Mouse (Mus musculus): ENCODE data around the gene Zscan12. TPM values are rescaled to one million over a fixed set of nuclear protein-coding genes. Genes with fewer than 3 reads are reported as not detected.

Gene Zscan12
- polyA plus RNA-seq (2014; fragmentation: Nextera tagmentation; extraction: Ambion mirVana) = 20.2 and 20.3 TPM in 2 replicates

DNA sequence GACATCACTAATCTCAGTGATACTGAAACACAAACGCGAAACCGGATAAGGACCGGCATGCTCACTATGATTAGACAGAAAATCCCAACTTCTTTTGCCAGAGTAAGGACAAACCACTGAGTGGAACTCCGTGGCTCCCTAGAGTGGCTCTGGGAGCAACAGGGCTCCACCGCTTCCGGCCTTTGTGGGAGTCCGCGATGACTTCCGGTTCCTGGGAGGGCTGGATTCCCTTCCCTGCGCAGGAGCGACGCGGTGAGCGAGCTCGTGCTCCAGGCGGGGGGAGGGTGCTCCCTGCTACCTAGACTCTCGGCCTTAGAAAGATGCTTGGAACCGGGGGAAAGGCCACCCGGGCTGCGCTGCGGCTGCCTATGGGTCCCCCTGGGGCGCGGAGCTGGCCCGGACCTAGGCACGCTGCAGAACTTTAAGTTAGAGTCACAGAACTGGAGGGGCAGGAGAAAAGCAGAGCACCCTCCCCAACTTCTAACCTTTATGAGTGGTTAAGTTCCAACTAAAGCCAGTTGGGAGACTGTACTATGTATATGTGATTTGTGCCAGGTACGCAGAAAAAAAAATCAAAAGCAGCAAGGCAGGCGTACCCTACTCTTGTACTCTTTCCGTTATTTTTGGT lies at the start of gene Zscan12:
Gene Zscan12 (plus strand): TSS at position 200 of the 628 bp plus-strand sequence.
- peak; percentile 99 for ATAC-seq (ENCODE audit: insufficient number of reproducible peaks, low FRiP score, low TSS enrichment, low read depth)
- Histone ChIP-seq H3K27me3 (ENCODE audit: control insufficient read depth, insufficient read depth, low read length) (no peaks in the 10 kb centered on the region), H3K27ac (replicated peaks; ENCODE audit: low read depth, low read length) (peak within 1 kb of the TSS; percentile 69; the same call in 1 of the 2 replicates), H3K4me2 (ENCODE audit: low read depth, severe bottlenecking) (peak within 1 kb of the TSS; percentile 57), H3K4me1 (ENCODE audit: control insufficient read depth, insufficient read depth, low read length) (peaks cover 10% of the 10 kb centered on the region), H3K9ac (ENCODE audit: low read length) (peak within 1 kb of the TSS; percentile 94), H3K4me3 (ENCODE audit: low read depth, low read length) (peak within 1 kb of the TSS; percentile 78), H3K36me3 (ENCODE audit: control insufficient read depth, insufficient read depth, low read length) (no peaks in the 10 kb centered on the region; the same call in 1 of the 2 replicates), H3K9me3 (ENCODE audit: control insufficient read depth, low read length) (no peaks in the 10 kb centered on the region)
- 1% methylated on average over 27 of the region's 29 CpGs for WGBS
- peak; percentile 94 for DNase-seq (ENCODE audit: low spot score)

DNA sequence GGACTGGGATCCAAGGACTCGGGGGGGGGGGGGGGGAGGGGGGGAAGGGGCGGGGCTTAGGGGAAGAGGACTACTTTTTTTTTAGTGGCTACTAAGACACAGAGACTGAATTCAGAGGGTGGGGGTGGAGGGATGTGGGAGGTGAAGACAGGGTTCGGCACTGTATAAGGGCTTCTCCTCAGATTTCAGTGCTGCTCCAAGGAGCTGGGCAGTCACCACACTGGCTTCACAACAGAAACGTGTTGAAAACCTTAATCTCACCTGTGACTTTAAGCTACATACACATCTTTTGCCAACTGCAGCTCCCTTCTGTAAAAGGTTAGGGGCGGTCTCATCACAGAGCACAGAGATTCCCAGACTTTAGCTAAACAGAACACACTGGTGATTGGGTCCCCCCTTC lies 49.8 kb upstream of the Zscan12 start:
- Histone ChIP-seq H3K9me3 (ENCODE audit: control insufficient read depth, low read length) (no peaks in the 10 kb centered on the region), H3K27me3 (ENCODE audit: control insufficient read depth, insufficient read depth, low read length) (no peaks in the 10 kb centered on the region), H3K9ac (ENCODE audit: low read length) (no peak overlapping the region), H3K27ac (replicated peaks; ENCODE audit: low read depth, low read length) (no peak overlapping the region), H3K36me3 (ENCODE audit: control insufficient read depth, insufficient read depth, low read length) (no peaks in the 10 kb centered on the region), H3K4me3 (ENCODE audit: low read depth, low read length) (no peak overlapping the region), H3K4me2 (ENCODE audit: low read depth, severe bottlenecking) (no peak overlapping the region), H3K4me1 (ENCODE audit: control insufficient read depth, insufficient read depth, low read length) (no peaks in the 10 kb centered on the region)
- DNase-seq (ENCODE audit: low spot score) (no peak), ATAC-seq (ENCODE audit: insufficient number of reproducible peaks, low FRiP score, low TSS enrichment, low read depth) (no peak)
- 57% methylated on average over 3 of the region's 5 CpGs for WGBS

DNA sequence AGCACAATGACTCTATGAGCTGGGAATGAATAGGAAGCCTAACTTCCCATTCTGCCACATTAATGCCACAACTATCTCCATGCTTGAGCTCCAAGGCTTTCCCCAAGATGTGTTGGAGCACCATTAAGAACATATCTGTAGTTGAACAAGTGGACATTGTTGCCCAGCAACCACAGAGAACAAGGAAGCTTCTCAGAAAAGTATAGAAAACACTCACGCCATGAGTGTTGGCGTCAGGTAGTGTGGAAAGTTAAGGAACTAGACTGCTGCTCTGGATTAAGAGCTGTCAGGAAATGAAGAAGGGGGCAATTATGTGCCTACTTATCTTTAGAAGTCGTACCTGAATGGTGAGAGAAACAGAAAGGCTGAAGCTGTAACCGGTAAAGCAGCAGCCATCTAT lies 48.7 kb upstream of the Zscan12 start:
- ATAC-seq (ENCODE audit: insufficient number of reproducible peaks, low FRiP score, low TSS enrichment, low read depth) = no peak
- DNase-seq (ENCODE audit: low spot score) = no peak
- Histone ChIP-seq H3K27ac (replicated peaks; ENCODE audit: low read depth, low read length) (no peak overlapping the region), H3K27me3 (ENCODE audit: control insufficient read depth, insufficient read depth, low read length) (no peaks in the 10 kb centered on the region), H3K36me3 (ENCODE audit: control insufficient read depth, insufficient read depth, low read length) (no peaks in the 10 kb centered on the region), H3K4me1 (ENCODE audit: control insufficient read depth, insufficient read depth, low read length) (no peaks in the 10 kb centered on the region), H3K9me3 (ENCODE audit: control insufficient read depth, low read length) (no peaks in the 10 kb centered on the region), H3K4me3 (ENCODE audit: low read depth, low read length) (no peak overlapping the region), H3K9ac (ENCODE audit: low read length) (no peak overlapping the region), H3K4me2 (ENCODE audit: low read depth, severe bottlenecking) (no peak overlapping the region)
- WGBS = 83% methylated on average over 4 of the region's 4 CpGs

DNA sequence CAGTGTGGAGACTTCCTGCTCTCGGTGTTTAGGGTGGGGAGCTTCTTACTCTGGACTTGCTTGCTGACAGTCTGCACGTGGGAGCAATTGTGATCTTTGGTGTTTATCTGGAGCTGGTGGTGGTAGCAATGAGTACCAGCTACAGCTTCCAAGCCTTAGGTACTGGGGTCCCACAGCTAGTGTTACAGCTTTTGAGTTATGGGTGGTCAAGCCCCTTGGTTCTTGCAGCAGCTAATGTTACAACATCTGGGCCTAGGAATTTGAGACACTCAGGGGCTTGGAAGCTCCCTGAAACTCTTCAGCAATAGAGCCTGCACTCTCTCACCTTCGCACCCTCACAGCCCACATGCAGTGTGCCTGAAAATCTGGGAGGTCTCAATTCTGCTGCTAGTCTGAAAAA lies 42.4 kb upstream of the Zscan12 start:
- Histone ChIP-seq H3K9me3 (ENCODE audit: control insufficient read depth, low read length) (no peaks in the 10 kb centered on the region), H3K4me1 (ENCODE audit: control insufficient read depth, insufficient read depth, low read length) (no peaks in the 10 kb centered on the region), H3K4me3 (ENCODE audit: low read depth, low read length) (no peak overlapping the region), H3K36me3 (ENCODE audit: control insufficient read depth, insufficient read depth, low read length) (no peaks in the 10 kb centered on the region), H3K9ac (ENCODE audit: low read length) (no peak overlapping the region), H3K4me2 (ENCODE audit: low read depth, severe bottlenecking) (no peak overlapping the region), H3K27ac (replicated peaks; ENCODE audit: low read depth, low read length) (no peak overlapping the region), H3K27me3 (ENCODE audit: control insufficient read depth, insufficient read depth, low read length) (no peaks in the 10 kb centered on the region)
- WGBS = 61% methylated on average over 3 of the region's 3 CpGs
- ATAC-seq (ENCODE audit: insufficient number of reproducible peaks, low FRiP score, low TSS enrichment, low read depth) (no peak), DNase-seq (ENCODE audit: low spot score) (no peak)

DNA sequence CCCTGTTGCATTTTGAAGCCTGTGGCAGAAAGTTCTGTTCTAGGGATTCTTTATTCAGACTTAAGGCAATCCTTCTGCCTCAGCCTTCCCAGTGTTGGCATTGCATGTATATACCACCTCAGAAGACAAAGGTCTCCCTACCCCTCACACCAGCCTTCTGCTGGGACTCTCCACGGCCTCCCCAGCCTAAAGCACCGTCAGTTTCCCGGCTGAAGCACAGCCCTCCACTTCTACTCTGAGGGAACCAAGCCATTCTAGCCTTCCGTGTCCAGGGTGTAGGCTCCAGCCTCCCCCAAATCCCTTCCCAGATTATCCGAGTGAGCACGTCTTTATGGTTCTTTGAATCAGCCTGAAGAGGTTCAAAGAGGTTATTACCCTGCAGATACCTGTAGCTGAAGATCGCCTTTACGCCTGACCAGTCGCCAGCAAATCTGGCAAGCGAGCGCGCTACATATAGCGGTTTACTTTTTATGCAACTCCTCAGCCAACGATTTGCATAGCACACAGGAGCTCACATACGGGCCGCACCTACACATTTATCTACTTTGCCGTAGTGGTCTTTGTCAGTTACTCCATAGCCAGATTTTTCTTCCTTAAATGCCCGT lies 40.6 kb upstream of the Zscan12 start:
- H3K9ac ChIP-seq (ENCODE audit: low read length) = 0 out of 2 replicates have a peak overlapping the region, but pooled peaks have one; percentile 34
- WGBS = 2% methylated on average over 18 of the region's 18 CpGs
- no peak for ATAC-seq (ENCODE audit: insufficient number of reproducible peaks, low FRiP score, low TSS enrichment, low read depth)
- H3K9me3 ChIP-seq (ENCODE audit: control insufficient read depth, low read length) = no peaks in the 10 kb centered on the region
- H3K36me3 ChIP-seq (ENCODE audit: control insufficient read depth, insufficient read depth, low read length) = no peaks in the 10 kb centered on the region
- H3K27me3 ChIP-seq (ENCODE audit: control insufficient read depth, insufficient read depth, low read length) = no peaks in the 10 kb centered on the region
- H3K4me3 ChIP-seq (ENCODE audit: low read depth, low read length) = peak overlapping the region; percentile 21
- peak; percentile 44 for DNase-seq (ENCODE audit: low spot score)
- peak overlapping the region; percentile 44; the same call in 1 of the 2 replicates for H3K4me2 ChIP-seq (ENCODE audit: low read depth, severe bottlenecking)
- H3K4me1 ChIP-seq (ENCODE audit: control insufficient read depth, insufficient read depth, low read length) = no peaks in the 10 kb centered on the region
- no peak overlapping the region for H3K27ac ChIP-seq (replicated peaks; ENCODE audit: low read depth, low read length)

DNA sequence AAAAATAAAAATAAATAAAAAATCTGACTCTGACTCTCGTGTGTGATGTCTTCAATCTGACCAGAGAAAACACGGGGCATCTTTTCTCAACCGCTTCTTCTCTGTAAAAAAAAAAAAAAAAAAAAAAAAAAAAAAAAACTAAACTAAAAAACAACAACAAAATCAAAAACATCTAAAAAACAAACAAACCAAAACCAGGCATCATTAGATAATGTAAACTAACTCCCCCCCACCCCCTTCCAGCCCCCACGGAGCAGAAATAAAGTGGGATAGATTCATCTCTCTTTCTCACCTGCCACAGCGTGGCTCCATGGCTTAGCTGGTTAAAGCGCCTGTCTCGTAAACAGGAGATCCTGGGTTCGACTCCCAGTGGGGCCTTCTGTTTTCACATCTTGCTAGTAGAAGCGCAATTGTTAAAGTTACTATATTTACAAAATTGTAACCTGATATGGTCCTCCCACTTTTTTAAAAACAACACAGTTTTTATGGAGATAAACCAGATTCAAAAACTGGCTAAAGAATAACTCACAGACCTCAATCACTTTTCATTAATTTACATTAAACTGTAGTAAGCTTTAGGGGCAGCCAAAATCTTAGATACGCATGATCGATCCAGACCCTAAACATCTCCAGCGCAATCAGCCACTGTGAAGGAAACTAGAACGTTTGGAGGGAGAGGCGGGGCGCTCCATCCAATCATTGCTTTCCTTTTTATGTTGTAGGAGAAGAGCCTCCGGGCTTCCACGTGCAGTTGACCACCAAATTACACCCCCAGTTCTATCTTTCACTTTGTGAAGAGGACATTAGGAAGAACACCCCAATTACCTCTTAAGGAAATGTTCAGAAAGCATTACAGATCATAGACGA lies 39.9 kb upstream of the Zscan12 start:
- H3K27ac ChIP-seq (replicated peaks; ENCODE audit: low read depth, low read length) = no peak overlapping the region
- H3K4me3 ChIP-seq (ENCODE audit: low read depth, low read length) = peak overlapping the region; percentile 21; the same call in 1 of the 2 replicates
- DNase-seq (ENCODE audit: low spot score) (peak; percentile 81), ATAC-seq (ENCODE audit: insufficient number of reproducible peaks, low FRiP score, low TSS enrichment, low read depth) (no peak)
- no peaks in the 10 kb centered on the region for H3K27me3 ChIP-seq (ENCODE audit: control insufficient read depth, insufficient read depth, low read length)
- no peaks in the 10 kb centered on the region for H3K4me1 ChIP-seq (ENCODE audit: control insufficient read depth, insufficient read depth, low read length)
- no peaks in the 10 kb centered on the region for H3K9me3 ChIP-seq (ENCODE audit: control insufficient read depth, low read length)
- peak overlapping the region; percentile 44; the same call in 1 of the 2 replicates for H3K4me2 ChIP-seq (ENCODE audit: low read depth, severe bottlenecking)
- H3K36me3 ChIP-seq (ENCODE audit: control insufficient read depth, insufficient read depth, low read length) = no peaks in the 10 kb centered on the region
- WGBS = 16% methylated on average over 18 of the region's 18 CpGs
- H3K9ac ChIP-seq (ENCODE audit: low read length) = no peak overlapping the region

DNA sequence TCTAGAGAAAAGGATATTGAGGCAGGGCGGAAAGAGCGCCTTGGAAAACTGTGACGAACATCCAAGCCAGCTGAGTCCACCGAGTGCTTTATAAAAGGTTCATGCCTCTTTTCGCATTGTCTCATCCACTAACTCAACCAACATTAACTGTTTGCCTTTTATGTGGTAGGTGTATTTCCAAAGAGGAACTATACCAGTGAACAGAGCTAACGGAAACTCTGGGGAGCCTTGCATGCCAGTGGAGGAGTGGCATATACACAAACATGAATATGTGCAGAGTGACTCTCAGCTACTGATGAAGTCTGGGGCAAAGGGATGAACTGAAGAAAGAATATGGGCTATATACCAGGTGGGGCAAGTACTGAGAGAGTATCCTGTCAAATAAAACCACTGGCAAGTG lies 39.2 kb upstream of the Zscan12 start:
- Histone ChIP-seq H3K4me1 (ENCODE audit: control insufficient read depth, insufficient read depth, low read length) (no peaks in the 10 kb centered on the region), H3K9me3 (ENCODE audit: control insufficient read depth, low read length) (no peaks in the 10 kb centered on the region), H3K4me2 (ENCODE audit: low read depth, severe bottlenecking) (no peak overlapping the region), H3K27ac (replicated peaks; ENCODE audit: low read depth, low read length) (no peak overlapping the region), H3K36me3 (ENCODE audit: control insufficient read depth, insufficient read depth, low read length) (no peaks in the 10 kb centered on the region), H3K9ac (ENCODE audit: low read length) (no peak overlapping the region), H3K4me3 (ENCODE audit: low read depth, low read length) (no peak overlapping the region), H3K27me3 (ENCODE audit: control insufficient read depth, insufficient read depth, low read length) (no peaks in the 10 kb centered on the region)
- no peak for DNase-seq (ENCODE audit: low spot score)
- WGBS = 68% methylated on average over 6 of the region's 6 CpGs
- ATAC-seq (ENCODE audit: insufficient number of reproducible peaks, low FRiP score, low TSS enrichment, low read depth) = no peak

DNA sequence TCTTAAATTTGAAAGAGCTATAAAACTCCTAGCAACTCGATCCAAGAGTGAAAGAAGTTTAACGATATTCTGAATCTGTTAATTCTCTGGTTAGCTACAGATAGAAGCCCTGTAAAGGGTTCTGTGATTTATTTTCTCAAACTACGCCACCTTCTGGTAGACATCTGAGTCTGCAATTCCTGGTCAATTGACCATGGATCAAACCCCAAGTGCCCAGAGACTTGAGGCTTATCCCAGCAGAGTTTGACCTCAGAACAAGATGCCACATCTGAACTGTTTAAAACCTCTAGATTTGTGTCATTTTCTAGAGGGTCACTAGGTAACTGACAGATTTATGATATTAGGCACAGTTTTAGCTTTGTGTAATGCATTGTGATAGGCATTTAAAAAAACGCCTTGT lies 36.4 kb upstream of the Zscan12 start:
- Histone ChIP-seq H3K36me3 (ENCODE audit: control insufficient read depth, insufficient read depth, low read length) (no peaks in the 10 kb centered on the region), H3K4me1 (ENCODE audit: control insufficient read depth, insufficient read depth, low read length) (no peaks in the 10 kb centered on the region), H3K9ac (ENCODE audit: low read length) (no peak overlapping the region), H3K4me2 (ENCODE audit: low read depth, severe bottlenecking) (no peak overlapping the region), H3K27me3 (ENCODE audit: control insufficient read depth, insufficient read depth, low read length) (no peaks in the 10 kb centered on the region), H3K4me3 (ENCODE audit: low read depth, low read length) (no peak overlapping the region), H3K27ac (replicated peaks; ENCODE audit: low read depth, low read length) (no peak overlapping the region), H3K9me3 (ENCODE audit: control insufficient read depth, low read length) (no peaks in the 10 kb centered on the region)
- no peak for ATAC-seq (ENCODE audit: insufficient number of reproducible peaks, low FRiP score, low TSS enrichment, low read depth)
- DNase-seq (ENCODE audit: low spot score) = peak; percentile 26
- 8% methylated on average over 4 of the region's 4 CpGs for WGBS
